Mouse (Mus musculus) neural tube, embryonic 11.5 days (tissue): Measurements from ENCODE around the gene Slc28a3. TPM values are rescaled to one million over a fixed set of nuclear protein-coding genes. Genes with fewer than 3 reads are reported as not detected.

ENCODE experiments used
- ATAC-seq: fragments of 200-750 bp; cut with Nextera tagmentation; 2 replicates; pipeline ENCODE4 v1.8.0; 2017; ENCODE audit warnings: moderate number of reproducible peaks, mild to moderate bottlenecking, moderate TSS enrichment, moderate library complexity; ENCODE audit not compliant: insufficient read depth, low FRiP score, low TSS enrichment
- DNase-seq: peaks from one replicate; pipeline ENCODE4 v3.0.0-alpha.2; 2015; ENCODE audit warnings: low spot score
- H3K27ac ChIP-seq: fragments of 300-500 bp; sonication (generic); 2 replicates; pipeline ENCODE4 v1.5.1; 2014; ENCODE audit warnings: low read depth, mild to moderate bottlenecking, low read length
- H3K27me3 ChIP-seq: fragments of 300-500 bp; sonication (generic); 2 replicates; pipeline ENCODE4 v1.6.1; 2014; ENCODE audit warnings: mild to moderate bottlenecking, low read length, mixed read lengths; ENCODE audit not compliant: control insufficient read depth, insufficient read depth
- H3K36me3 ChIP-seq: fragments of 300-500 bp; sonication (generic); 2 replicates; pipeline ENCODE4 v1.6.1; 2014; ENCODE audit warnings: mild to moderate bottlenecking, low read length, moderate library complexity, mixed read lengths; ENCODE audit not compliant: control insufficient read depth, insufficient read depth
- H3K4me1 ChIP-seq: fragments of 300-500 bp; sonication (generic); 2 replicates; pipeline ENCODE4 v1.6.1; 2014; ENCODE audit warnings: low read length, mixed read lengths; ENCODE audit not compliant: control insufficient read depth, insufficient read depth
- H3K4me2 ChIP-seq: fragments of 300-500 bp; sonication (generic); 2 replicates; pipeline ENCODE4 v1.6.1; 2014; ENCODE audit warnings: low read depth, mild to moderate bottlenecking, moderate library complexity
- H3K4me3 ChIP-seq: fragments of 300-500 bp; sonication (generic); 2 replicates; pipeline ENCODE4 v1.5.1; 2014; ENCODE audit warnings: low read depth, low read length
- H3K9ac ChIP-seq: fragments of 300-500 bp; sonication (generic); 2 replicates; pipeline ENCODE4 v1.6.1; 2014; ENCODE audit warnings: mild to moderate bottlenecking, low read length
- H3K9me3 ChIP-seq: fragments of 300-500 bp; sonication (generic); 2 replicates; pipeline ENCODE4 v1.6.1; 2016; ENCODE audit warnings: low read length; ENCODE audit not compliant: control insufficient read depth
- WGBS: fragments of 180-500 bp; shearing (Covaris S2); extraction: QIAGEN DNeasy Blood & Tissue Kit; methylation state at CpG from one replicate; pipeline ENCODE4 v1.1.7; 2014; 5-methylcytosine and 5-hydroxymethylcytosine counted together
- polyA plus RNA-seq: library from polyadenylated mRNA; unstranded; fragments of >200 nt; fragmentation: Nextera tagmentation; extraction: Ambion mirVana; gene quantifications from 2 replicates; pipeline ENCODE4 v1.2.1, GENCODE M21; 2014

Slc28a3 gene
- polyA plus RNA-seq, 1 experiment from 2014 or later: not detected

GRCm38 (mm10) chr13:58537916-58538233 is 72.8 kb downstream of the Slc28a3 start:
- H3K4me1 ChIP-seq: no peaks in the 10 kb centered on the region
- no peak for ATAC-seq
- 87% methylated on average over 6 of the region's 6 CpGs for WGBS

DNA sequence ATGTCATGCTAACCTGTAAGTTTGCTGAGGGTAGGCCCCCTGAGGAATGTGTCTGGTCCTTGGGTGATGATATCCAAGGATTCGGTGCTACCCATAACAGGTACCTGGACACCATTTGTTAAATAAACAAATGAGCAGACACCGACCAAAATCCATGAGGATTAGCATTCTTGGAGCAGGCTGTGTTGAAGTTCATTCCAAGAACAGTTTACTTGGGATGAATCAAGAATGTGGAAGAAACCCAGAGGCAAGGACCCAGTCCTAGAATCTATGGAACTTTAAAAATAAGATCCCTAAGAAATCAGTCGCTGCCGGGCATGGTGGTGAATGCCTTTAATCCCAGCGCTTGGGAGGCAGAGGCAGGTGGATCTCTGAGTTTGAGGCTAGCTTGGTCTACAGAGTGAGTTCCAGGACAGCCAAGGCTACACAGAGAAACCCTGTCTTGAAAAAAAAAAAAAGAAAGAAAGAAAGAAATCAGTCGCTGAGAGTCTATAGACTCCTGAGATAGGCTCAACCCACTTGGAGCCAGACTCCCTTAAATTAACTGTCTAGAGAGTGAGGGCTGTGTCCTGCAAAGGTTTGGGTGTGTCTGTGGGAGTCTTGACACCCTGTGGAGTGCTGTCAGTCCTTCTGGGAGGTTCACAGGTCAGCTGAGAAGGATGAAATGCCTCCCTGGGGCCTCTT is 73.3 kb downstream of the Slc28a3 start:
- DNase-seq: no peak
- no peak overlapping the region for H3K9ac ChIP-seq
- no peak for ATAC-seq
- H3K27ac ChIP-seq: no peak overlapping the region
- no peaks in the 10 kb centered on the region for H3K9me3 ChIP-seq
- H3K4me2 ChIP-seq: no peak overlapping the region
- no peak overlapping the region for H3K4me3 ChIP-seq
- no peaks in the 10 kb centered on the region for H3K4me1 ChIP-seq
- no peaks in the 10 kb centered on the region for H3K36me3 ChIP-seq
- no peaks in the 10 kb centered on the region for H3K27me3 ChIP-seq
- WGBS: 94% methylated on average over 6 of the region's 6 CpGs

More at GRCm38 (mm10) chr13:58537916-58538233, 72.8 kb downstream of the Slc28a3 start:
- Histone ChIP-seq H3K27me3 (no peaks in the 10 kb centered on the region), H3K9ac (no peak overlapping the region), H3K4me2 (no peak overlapping the region), H3K36me3 (no peaks in the 10 kb centered on the region), H3K27ac (no peak overlapping the region), H3K9me3 (no peaks in the 10 kb centered on the region), H3K4me3 (no peak overlapping the region)
- DNase-seq: no peak

DNA sequence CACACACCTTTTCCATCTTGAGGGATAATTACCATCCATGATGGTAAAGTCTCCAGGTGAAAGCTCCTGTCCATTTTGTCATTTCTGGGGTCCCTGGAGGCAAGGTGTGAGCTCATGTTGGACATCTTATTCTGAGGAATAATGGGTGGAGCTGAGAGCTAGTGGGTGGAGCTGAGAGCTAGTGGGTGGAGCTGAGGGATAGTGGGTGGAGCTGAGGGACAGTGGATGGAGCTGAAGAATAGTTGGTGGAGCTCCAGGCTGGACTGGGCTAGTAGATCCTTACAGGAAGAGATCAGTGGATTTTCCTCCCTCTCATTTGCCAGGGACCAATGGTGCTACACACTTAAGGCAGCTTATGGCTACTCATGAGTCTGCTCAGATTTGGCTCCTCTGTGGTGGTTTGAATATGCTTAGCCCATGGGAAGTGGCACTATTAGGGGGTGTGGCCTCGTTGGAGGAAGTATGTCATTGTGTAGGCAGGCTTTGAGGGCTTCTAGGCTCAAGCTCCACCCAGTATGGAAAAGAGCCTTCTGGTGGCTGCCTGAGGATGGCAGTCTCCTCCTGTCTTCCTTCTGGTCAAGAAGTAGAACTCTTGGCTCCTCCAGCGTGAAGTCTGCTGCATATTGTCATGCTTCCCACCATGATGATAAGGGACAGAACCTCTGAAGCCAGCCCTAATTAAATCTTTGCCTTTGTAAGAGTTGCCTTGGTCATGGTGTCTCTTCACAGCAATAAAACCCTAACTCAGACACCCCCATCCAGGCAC is 74.0 kb downstream of the Slc28a3 start:
- no peak overlapping the region for H3K27ac ChIP-seq
- no peak overlapping the region for H3K9ac ChIP-seq
- no peak overlapping the region for H3K4me3 ChIP-seq
- ATAC-seq (no peak), DNase-seq (no peak)
- H3K4me2 ChIP-seq: no peak overlapping the region
- H3K36me3 ChIP-seq: no peaks in the 10 kb centered on the region
- no peaks in the 10 kb centered on the region for H3K4me1 ChIP-seq
- WGBS: 77% methylated on average over 2 of the region's 2 CpGs
- no peaks in the 10 kb centered on the region for H3K9me3 ChIP-seq
- H3K27me3 ChIP-seq: no peaks in the 10 kb centered on the region

DNA sequence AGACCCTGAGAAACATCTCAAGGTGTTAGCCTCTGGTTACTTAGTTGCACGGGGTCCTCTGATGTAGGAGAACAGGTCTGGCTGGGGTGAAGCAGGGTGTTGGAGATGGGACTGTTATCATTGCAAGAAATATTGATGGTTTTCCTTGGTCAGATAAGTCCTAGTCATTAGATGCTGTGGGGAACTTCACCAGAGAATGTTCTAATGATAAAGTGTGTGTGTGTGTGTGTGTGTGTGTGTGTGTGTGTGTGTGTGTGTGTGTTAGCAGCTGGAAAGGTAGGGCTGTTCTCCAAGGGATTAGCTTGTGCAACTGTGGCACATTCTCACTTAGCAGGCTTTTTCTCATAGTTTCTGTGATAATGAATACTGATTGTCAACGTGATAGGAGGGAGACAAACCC is 75.4 kb downstream of the Slc28a3 start:
- no peak overlapping the region for H3K9ac ChIP-seq
- H3K9me3 ChIP-seq: no peaks in the 10 kb centered on the region
- no peak overlapping the region for H3K27ac ChIP-seq
- no peaks in the 10 kb centered on the region for H3K27me3 ChIP-seq
- ATAC-seq (no peak), DNase-seq (no peak)
- H3K4me2 ChIP-seq: no peak overlapping the region
- no peak overlapping the region for H3K4me3 ChIP-seq
- H3K4me1 ChIP-seq: no peaks in the 10 kb centered on the region
- no peaks in the 10 kb centered on the region for H3K36me3 ChIP-seq
- WGBS: 80% methylated on average over 2 of the region's 2 CpGs

DNA sequence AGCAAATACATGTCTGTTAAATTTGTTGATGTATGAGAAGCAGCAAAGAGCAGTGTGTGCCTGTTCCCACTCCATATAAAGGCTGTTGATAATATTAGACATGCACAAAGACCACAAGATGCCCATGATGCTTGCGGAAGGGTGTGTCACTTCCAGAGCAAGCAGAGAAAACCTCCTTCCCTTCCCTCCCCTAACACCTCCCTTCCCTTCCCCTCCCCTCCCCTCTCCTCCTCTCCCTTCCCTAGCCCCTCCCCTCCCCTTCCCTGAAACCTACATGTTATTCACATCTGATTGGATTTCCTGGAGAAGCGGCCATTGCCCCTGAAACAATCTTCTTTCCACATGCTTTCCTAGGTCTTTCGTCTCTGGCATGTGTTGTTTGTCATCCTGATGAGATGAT is 75.8 kb downstream of the Slc28a3 start:
- WGBS: 73% methylated on average over 3 of the region's 3 CpGs
- Histone ChIP-seq H3K27ac (no peak overlapping the region), H3K27me3 (no peaks in the 10 kb centered on the region), H3K9ac (no peak overlapping the region), H3K4me2 (no peak overlapping the region), H3K4me1 (no peaks in the 10 kb centered on the region), H3K4me3 (no peak overlapping the region), H3K9me3 (no peaks in the 10 kb centered on the region), H3K36me3 (no peaks in the 10 kb centered on the region)
- DNase-seq: no peak
- no peak for ATAC-seq

- no peaks in the 10 kb centered on the region for H3K4me1 ChIP-seq
- no peak overlapping the region for H3K4me3 ChIP-seq
- H3K36me3 ChIP-seq: no peaks in the 10 kb centered on the region
- DNase-seq (no peak), ATAC-seq (no peak)
- H3K27me3 ChIP-seq: no peaks in the 10 kb centered on the region
- H3K9ac ChIP-seq: no peak overlapping the region
- no peak overlapping the region for H3K27ac ChIP-seq
- no peaks in the 10 kb centered on the region for H3K9me3 ChIP-seq
- H3K4me2 ChIP-seq: no peak overlapping the region
- WGBS: 78% methylated on average over 7 of the region's 7 CpGs
These were observed 76.3 kb downstream of the Slc28a3 start for GRCm38 (mm10) chr13:58534216-58534841.

DNA sequence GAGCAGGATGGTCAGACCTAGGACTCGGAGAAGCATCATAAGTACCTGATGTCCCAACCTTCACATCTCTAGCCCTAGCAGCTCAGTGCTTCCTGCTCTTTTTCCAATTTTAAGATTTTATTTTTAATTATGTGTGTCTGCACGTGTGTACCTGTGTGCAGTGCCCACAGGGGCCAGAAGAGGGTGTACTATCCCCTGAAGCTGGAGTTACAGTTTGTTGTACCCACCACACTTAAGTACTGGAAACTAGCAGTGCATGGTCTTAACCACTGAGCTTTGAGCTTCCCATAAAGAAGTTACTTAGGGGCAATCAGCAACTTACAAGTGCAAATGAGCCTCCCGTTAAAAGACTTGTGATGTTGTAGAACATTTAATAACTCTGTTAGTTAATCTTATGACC is 86.1 kb downstream of the Slc28a3 start:
- Histone ChIP-seq H3K4me3 (no peak overlapping the region), H3K4me1 (no peaks in the 10 kb centered on the region), H3K9me3 (no peaks in the 10 kb centered on the region), H3K4me2 (no peak overlapping the region), H3K36me3 (no peaks in the 10 kb centered on the region), H3K9ac (no peak overlapping the region), H3K27ac (no peak overlapping the region), H3K27me3 (no peaks in the 10 kb centered on the region)
- 89% methylated on average over 3 of the region's 3 CpGs for WGBS
- DNase-seq (no peak), ATAC-seq (no peak)

DNA sequence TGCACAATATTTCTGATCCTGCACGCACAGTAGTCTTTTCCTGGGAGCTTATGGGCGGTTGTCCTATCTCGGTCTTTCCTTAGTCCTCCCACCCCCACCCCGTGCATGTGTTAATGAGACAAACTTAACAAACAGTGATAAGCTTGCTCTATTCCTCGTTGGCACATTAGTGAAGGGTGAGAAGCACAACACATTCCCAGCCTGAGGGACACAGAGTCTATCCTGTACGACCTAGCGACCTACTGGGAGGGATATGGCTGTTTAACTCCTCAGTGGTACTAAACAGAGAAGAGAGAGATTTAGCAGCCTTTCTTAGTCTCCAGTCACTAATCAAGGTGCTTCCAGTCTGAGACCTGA is 86.9 kb downstream of the Slc28a3 start:
- DNase-seq (no peak), ATAC-seq (no peak)
- no peaks in the 10 kb centered on the region for H3K36me3 ChIP-seq
- H3K4me3 ChIP-seq: no peak overlapping the region
- H3K9ac ChIP-seq: no peak overlapping the region
- no peak overlapping the region for H3K4me2 ChIP-seq
- H3K4me1 ChIP-seq: no peaks in the 10 kb centered on the region
- H3K27ac ChIP-seq: no peak overlapping the region
- 75% methylated on average over 7 of the region's 7 CpGs for WGBS
- H3K9me3 ChIP-seq: no peaks in the 10 kb centered on the region
- H3K27me3 ChIP-seq: no peaks in the 10 kb centered on the region
